Mouse (Mus musculus): Measurements from ENCODE around the gene Atox1.
A peak's percentile ranks its signal among the peaks of the same experiment; 100 is the strongest.
"Not testable (repeated sequence)": the region's sequence is repeated elsewhere in the genome, so short reads cannot be mapped to it uniquely, and the experiment has no call there.

Gene Atox1

GRCm38 (mm10) chr11:55450311-55450710 lies 10.7 kb downstream of the Atox1 start:
- DNase-seq (ENCODE audit: low spot score), result no peak

- no peak for DNase-seq (ENCODE audit: low spot score)
These were observed 11.5 kb downstream of the Atox1 start for GRCm38 (mm10) chr11:55449531-55449930.

GRCm38 (mm10) chr11:55446579-55446978 lies 14.5 kb downstream of the Atox1 start:
- peak; percentile 81 for DNase-seq (ENCODE audit: low spot score)

GRCm38 (mm10) chr11:55444772-55445171 lies 16.3 kb downstream of the Atox1 start:
- no peak for DNase-seq (ENCODE audit: low spot score)

GRCm38 (mm10) chr11:55439718-55440117 lies 21.3 kb downstream of the Atox1 start:
- DNase-seq (ENCODE audit: low spot score), result no peak

GRCm38 (mm10) chr11:55438031-55438430 lies 23.0 kb downstream of the Atox1 start:
- DNase-seq (ENCODE audit: low spot score), result no peak

- DNase-seq (ENCODE audit: low spot score), result no peak
These were observed 24.9 kb downstream of the Atox1 start for GRCm38 (mm10) chr11:55436089-55436488.

GRCm38 (mm10) chr11:55432981-55433380 lies 28.1 kb downstream of the Atox1 start:
- DNase-seq (ENCODE audit: low spot score), result no peak

GRCm38 (mm10) chr11:55429973-55430372 lies 31.1 kb downstream of the Atox1 start:
- no peak for DNase-seq (ENCODE audit: low spot score)

- DNase-seq (ENCODE audit: low spot score), result peak; percentile 87
These were observed 32.6 kb downstream of the Atox1 start for GRCm38 (mm10) chr11:55428186-55429012.

GRCm38 (mm10) chr11:55424746-55425360 lies 36.2 kb downstream of the Atox1 start:
- no peak for DNase-seq (ENCODE audit: low spot score)

- DNase-seq (ENCODE audit: low spot score), result no peak
These were observed 37.3 kb downstream of the Atox1 start for GRCm38 (mm10) chr11:55423756-55424155.

- no peak for DNase-seq (ENCODE audit: low spot score)
These were observed 38.1 kb downstream of the Atox1 start, which contains the start of gene Sparc for GRCm38 (mm10) chr11:55422978-55423377. Gene Sparc, minus strand, starts transcription at chr11:55423183.

- DNase-seq (ENCODE audit: low spot score), result peak; percentile 62
These were observed 41.2 kb downstream of the Atox1 start for GRCm38 (mm10) chr11:55419678-55420307.

- DNase-seq (ENCODE audit: low spot score), result no peak
These were observed 41.8 kb downstream of the Atox1 start for GRCm38 (mm10) chr11:55419296-55419677.

- DNase-seq (ENCODE audit: low spot score), result no peak
These were observed 42.4 kb downstream of the Atox1 start for GRCm38 (mm10) chr11:55418704-55419061.

- peak; percentile 45 for DNase-seq (ENCODE audit: low spot score)
These were observed 42.9 kb downstream of the Atox1 start for GRCm38 (mm10) chr11:55417898-55418703.

GRCm38 (mm10) chr11:55416609-55417265 lies 44.3 kb downstream of the Atox1 start:
- DNase-seq (ENCODE audit: low spot score), result no peak

GRCm38 (mm10) chr11:55415731-55416130 lies 45.3 kb downstream of the Atox1 start:
- DNase-seq (ENCODE audit: low spot score), result not testable (repeated sequence)

- no peak for DNase-seq (ENCODE audit: low spot score)
These were observed 45.9 kb downstream of the Atox1 start for GRCm38 (mm10) chr11:55415036-55415704.

- peak; percentile 39 for DNase-seq (ENCODE audit: low spot score)
These were observed 46.7 kb downstream of the Atox1 start for GRCm38 (mm10) chr11:55414314-55414713.
